Mouse (Mus musculus) brain, adult 2 months (tissue): ENCODE measurements around the gene Angptl8.

ENCODE experiments used
- DNase-seq: peaks from one replicate; pipeline ENCODE4 v3.0.0; 2011; ENCODE audit warnings: low read depth, low spot score

The Angptl8 gene

DNA sequence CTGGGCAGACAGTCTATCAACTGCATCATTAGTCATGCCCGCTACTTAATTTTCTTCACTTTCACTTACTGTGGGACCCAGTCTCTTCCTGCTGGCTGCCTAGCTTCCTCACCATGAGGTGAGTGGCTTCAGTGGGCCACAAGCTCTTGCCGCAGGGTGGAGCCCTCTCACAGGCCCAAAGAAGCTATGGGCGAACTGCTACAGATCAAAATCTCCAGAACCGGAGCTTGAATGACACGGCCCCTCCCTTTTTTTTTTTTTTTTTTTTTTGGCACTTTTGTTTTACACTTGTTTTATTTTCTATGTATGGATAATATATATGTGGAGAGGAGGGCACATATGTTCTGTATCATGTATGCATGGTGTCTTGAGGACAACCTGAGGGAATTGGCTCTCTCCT lies 24.1 kb upstream of the Angptl8 start:
- DNase-seq: no peak

- no peak for DNase-seq
These were observed 18.5 kb upstream of the Angptl8 start for GRCm38 (mm10) chr9:21816716-21817305.

DNA sequence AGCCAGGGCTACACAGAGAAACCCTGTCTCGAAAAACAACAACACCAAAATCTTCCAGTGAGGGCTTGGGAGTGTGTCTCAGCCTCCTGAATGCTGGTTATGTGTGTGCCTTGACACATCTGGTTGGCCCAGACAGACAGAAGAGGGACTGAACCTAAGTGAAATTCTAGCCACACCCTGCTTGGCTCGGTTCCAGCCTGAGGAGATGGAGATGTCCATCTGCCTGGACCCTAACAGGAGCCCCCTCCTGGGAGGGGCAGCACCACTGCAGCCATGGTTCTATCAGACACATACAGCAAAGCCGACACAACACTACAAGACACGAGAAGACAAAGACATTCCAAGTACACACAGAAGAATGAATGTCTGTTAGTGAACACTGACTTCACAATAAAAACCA lies 17.2 kb upstream of the Angptl8 start:
- DNase-seq: no peak

DNA sequence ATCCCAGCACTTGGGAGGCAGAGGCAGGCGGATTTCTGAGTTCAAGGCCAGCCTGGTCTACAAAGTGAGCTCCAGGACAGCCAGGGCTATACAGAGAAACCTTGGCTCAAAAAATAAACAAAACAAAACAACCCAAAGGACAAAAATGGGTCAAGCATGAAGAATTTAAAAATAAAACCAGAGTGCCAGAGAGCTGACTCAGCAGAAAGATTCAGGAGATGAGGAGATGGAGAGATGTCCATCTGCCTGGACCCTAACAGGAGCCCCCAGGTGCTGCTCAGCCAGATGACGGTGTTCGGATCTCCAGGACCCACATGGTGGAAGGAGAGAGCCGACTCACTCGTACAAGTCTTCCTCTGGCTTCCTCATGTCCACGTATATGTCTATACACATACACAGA lies 16.7 kb upstream of the Angptl8 start:
- DNase-seq: no peak

- DNase-seq: peak; percentile 90
These were observed 16.1 kb upstream of the Angptl8 start for GRCm38 (mm10) chr9:21819181-21819729.

GRCm38 (mm10) chr9:21820183-21820582 lies 15.1 kb upstream of the Angptl8 start:
- no peak for DNase-seq

DNA sequence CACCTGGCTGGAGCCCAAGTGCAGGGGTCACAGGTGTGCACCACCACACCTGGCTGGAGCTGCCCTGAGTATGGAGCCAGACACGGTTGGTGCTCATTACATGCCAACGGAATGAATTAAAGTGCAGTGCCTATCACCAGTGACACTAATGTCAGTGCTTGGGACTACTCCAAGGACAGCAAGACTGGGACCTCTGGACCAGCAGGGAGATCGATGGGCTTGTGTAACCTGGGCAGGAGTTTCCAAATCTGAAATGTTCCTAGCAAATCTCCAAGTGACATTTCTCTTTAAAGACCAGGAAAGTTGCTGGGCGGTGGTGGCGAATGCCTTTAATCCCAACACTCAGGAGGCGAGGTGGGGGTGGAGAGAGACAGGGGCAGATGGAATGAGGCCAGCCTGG lies 12.6 kb upstream of the Angptl8 start:
- no peak for DNase-seq

DNA sequence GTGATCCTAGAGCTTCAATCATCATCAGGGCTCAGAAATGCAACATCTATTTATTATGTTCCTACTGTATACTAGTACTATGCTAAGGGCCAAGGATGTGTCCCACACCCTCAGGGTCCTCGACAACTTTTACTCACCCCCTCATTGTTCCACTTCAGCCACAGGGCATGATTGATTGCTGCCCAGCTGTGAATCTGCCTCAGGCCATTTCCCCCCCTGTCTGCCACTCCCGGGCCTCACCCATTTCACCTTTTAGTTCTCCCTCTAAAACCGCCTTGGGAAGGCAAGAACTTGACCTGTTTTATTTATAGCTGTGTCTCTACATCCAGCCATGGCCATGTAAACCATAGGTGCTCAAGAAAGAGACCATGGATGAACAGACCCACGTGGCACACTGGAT lies 11.4 kb upstream of the Angptl8 start:
- DNase-seq: no peak

DNA sequence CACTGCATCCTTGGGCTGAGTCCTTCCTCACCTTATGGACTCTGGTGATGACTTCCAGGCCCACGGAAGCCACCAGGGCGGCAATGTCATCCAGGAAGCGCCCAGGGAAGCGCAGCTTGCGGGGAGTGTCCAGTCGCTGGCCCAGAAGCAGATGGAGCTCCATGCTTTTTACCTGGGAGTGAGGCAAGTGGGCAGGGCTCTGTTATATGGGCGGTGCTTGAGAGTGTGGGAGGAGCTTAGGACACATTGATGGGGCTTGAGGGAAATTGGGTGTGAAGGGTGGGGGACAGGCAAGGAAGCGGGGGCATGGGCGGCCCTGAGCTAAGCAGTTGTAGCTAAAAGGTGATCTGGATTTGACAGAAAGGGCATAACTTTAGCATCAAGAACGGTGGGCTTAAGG lies 10.9 kb upstream of the Angptl8 start:
- DNase-seq: no peak

- DNase-seq: no peak
These were observed 5.4 kb upstream of the Angptl8 start for GRCm38 (mm10) chr9:21829834-21830460.

GRCm38 (mm10) chr9:21830461-21830850 lies 4.9 kb upstream of the Angptl8 start:
- DNase-seq: no peak

DNA sequence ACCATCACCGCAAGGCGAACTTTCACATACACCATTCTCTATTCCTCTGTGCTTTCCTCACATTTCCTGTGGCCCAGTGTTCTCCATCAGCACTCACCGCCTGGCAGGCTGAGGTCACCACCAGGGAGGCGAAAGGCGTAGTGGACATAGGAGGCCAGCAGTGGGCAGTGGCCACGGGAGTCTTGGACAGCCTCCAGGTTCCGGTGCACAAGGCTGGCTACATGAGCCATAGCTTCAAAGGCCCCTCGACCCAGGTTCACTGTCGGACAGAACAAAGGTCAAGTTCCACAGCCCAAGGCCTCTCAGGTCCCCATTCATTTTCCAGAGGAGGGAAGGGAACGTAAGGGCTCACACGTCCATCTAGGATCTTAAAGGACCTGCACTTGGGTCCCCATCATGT lies 4.4 kb upstream of the Angptl8 start:
- no peak for DNase-seq

GRCm38 (mm10) chr9:21831558-21832240 lies 3.6 kb upstream of the Angptl8 start:
- no peak for DNase-seq

DNA sequence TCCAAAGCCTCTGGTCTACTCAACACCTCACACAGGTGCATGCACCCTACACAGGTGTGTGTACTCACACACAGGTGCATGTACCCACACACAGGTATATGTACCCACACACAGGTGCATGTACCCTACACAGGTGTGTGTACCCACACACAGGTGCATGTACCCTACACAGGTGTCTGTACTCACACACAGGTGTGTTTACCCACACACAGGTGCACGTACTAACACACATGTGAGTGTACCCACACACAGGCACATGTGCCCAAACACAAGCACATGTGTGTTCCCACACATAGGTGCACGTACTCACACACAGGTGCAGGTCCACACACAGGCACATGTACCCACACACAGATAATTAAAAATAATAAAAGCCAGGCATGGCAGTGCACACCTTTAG lies 2.4 kb downstream of the Angptl8 start:
- DNase-seq: no peak

- peak; percentile 63 for DNase-seq
These were observed 4.9 kb downstream of the Angptl8 start for GRCm38 (mm10) chr9:21840115-21840787.

DNA sequence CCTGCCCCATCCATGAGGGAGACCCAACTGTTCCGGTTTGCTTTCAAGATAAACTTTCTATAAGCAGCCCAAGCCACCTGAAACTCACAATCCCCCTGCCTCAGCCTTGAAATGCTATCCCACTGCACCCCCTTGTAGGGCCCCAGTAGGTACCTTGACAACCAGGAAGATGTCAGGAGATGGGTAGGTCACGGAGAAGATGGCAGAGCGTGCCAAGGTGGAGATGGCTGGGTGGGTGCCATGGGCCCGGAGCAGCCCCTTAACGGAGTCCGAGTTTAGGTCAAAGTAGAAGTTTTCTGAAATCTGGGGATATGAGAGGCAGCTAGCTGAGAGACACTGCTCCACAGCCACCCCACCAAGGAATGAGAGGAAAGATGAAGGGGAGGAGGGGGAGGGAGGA lies 6.0 kb downstream of the Angptl8 start:
- DNase-seq: no peak

DNA sequence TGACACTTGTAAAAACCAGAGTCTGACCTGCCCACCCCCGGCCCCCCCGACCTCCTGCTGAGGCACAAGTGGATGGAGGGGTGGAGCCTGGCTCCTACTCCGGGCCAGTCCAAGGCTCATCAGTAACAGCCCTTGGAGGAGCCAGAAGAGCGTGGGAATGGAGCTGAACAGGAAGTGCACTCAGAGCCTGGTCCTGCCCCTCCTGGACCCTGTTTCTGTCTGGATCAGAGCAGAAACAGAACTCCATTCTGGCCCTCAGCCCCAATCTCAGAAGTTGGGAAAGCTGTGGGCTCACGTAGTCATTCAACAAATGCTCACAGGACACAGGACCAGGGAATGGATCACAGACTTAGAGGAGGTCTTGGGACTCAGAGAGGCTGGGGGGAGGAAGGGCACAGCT lies 7.1 kb downstream of the Angptl8 start:
- DNase-seq: no peak

GRCm38 (mm10) chr9:21843086-21843485 lies 7.8 kb downstream of the Angptl8 start:
- peak; percentile 87 for DNase-seq

GRCm38 (mm10) chr9:21845381-21846080 lies 10.2 kb downstream of the Angptl8 start:
- DNase-seq: no peak

- no peak for DNase-seq
These were observed 11.5 kb downstream of the Angptl8 start for GRCm38 (mm10) chr9:21846755-21847341.

- DNase-seq: no peak
These were observed 12.1 kb downstream of the Angptl8 start for GRCm38 (mm10) chr9:21847425-21847824.
